Mouse (Mus musculus): ENCODE results near the gene Trpm8. TPM values are rescaled to one million over a fixed set of nuclear protein-coding genes. Genes with fewer than 3 reads are reported as not detected.
A peak's percentile ranks its signal among the peaks of the same experiment; 100 is the strongest.

Trpm8 gene
- polyA plus RNA-seq, 1 experiment from 2014 or later: not detected

DNA sequence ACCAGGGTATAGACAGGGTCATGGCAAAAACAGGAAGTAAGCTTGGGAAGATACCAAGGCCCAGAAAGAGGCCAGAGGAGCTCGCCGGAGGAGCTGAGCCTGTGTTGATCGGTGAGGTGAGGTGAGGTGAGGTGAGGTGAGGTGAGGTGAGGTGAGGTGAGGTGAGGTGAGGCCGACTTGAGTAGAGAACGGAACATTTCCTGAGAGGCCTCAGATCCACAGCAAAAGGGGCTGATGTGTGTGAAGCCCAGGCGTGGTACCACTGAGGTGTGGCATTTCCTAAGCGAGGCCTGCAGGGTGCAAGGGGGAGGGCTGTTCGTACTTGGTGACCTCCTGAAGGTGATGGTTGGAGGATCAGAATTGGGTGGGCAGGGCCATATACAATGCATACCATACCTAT, 24.4 kb upstream of the Trpm8 start:
- Histone ChIP-seq H3K4me2 (replicated peaks; ENCODE audit: low read depth) (no peak overlapping the region), H3K36me3 (ENCODE audit: control insufficient read depth, insufficient read depth) (no peaks in the 10 kb centered on the region), H3K27me3 (replicated peaks; ENCODE audit: control insufficient read depth, insufficient read depth, low read length) (no peaks in the 10 kb centered on the region), H3K9ac (ENCODE audit: low read depth, low read length) (no peak overlapping the region), H3K4me1 (replicated peaks; ENCODE audit: control insufficient read depth, insufficient read depth, low read length) (no peaks in the 10 kb centered on the region), H3K4me3 (ENCODE audit: low read depth, low read length) (no peak overlapping the region), H3K27ac (ENCODE audit: low read depth, low read length) (no peak overlapping the region), H3K9me3 (ENCODE audit: control insufficient read depth) (peaks cover 25% of the 10 kb centered on the region)
- no peak for TF ChIP-seq CTCF (IDR thresholded peaks at IDR 0.05; ENCODE audit: low read depth)
- peak; percentile 17; the same call in 1 of the 2 replicates for ATAC-seq
- 66% methylated on average over 8 of the region's 8 CpGs for WGBS

DNA sequence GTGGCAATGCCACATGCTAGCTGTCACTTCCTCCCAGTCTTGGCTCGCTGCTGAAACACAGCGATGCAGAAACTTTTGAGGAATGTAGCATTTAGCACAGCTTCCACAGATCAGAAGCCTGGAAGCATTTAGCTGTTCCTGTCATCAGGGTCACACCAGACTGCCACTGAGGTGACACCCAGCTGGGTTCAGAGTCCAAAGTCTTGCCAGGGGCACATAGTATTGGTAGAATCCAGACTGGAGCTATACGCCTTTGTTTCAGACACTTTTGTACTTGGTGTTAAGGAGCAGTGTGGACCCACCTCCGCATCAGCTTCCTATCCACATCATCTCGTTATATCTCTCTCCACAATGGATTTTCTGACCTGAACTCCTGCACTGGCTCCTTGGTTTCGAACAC, 23.9 kb upstream of the Trpm8 start:
- peak; percentile 44 for ATAC-seq
- WGBS: 69% methylated on average over 6 of the region's 6 CpGs
- Histone ChIP-seq H3K4me3 (ENCODE audit: low read depth, low read length) (no peak overlapping the region), H3K27ac (ENCODE audit: low read depth, low read length) (no peak overlapping the region), H3K9ac (ENCODE audit: low read depth, low read length) (no peak overlapping the region), H3K36me3 (ENCODE audit: control insufficient read depth, insufficient read depth) (no peaks in the 10 kb centered on the region), H3K27me3 (replicated peaks; ENCODE audit: control insufficient read depth, insufficient read depth, low read length) (no peaks in the 10 kb centered on the region), H3K4me1 (replicated peaks; ENCODE audit: control insufficient read depth, insufficient read depth, low read length) (no peaks in the 10 kb centered on the region), H3K9me3 (ENCODE audit: control insufficient read depth) (peaks cover 25% of the 10 kb centered on the region), H3K4me2 (replicated peaks; ENCODE audit: low read depth) (no peak overlapping the region)
- TF ChIP-seq CTCF (IDR thresholded peaks at IDR 0.05; ENCODE audit: low read depth): no peak

DNA sequence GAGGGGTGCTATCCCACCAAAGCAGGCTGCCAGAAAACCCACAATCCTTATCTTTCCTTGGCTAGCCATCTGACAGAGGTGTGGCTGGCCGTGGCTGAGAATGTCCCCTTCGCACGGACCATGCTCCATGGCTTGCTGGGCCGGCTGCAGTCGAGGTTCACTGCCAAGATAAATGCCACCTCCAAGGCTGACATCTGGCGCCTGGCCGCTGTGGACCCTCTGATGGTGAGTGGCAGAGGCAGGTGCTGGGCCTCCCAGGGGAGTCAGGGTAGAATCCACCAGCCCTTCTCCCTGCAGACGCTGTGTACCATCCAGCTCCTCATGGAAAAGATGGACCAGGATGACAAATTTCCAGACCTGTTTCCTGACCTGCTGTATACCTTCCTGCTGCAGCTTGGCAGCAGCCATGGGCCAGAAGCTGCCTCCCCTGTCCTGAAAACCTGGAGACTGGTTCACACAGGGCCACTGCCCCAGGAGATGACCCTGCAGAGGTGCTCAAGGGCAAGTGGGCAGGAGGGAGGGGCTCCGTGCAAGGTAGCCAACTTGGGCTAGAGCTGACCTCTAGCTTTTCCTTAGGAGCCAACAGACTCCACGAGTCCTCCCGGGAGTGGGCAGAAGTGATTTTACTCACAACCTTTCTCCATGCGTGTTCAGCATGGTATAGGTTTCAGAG, 22.5 kb upstream of the Trpm8 start:
- WGBS: 85% methylated on average over 12 of the region's 12 CpGs
- Histone ChIP-seq H3K36me3 (ENCODE audit: control insufficient read depth, insufficient read depth) (peaks cover 7% of the 10 kb centered on the region; the same call in 1 of the 2 replicates), H3K9ac (ENCODE audit: low read depth, low read length) (no peak overlapping the region), H3K27ac (ENCODE audit: low read depth, low read length) (no peak overlapping the region), H3K4me3 (ENCODE audit: low read depth, low read length) (no peak overlapping the region), H3K4me2 (replicated peaks; ENCODE audit: low read depth) (no peak overlapping the region), H3K9me3 (ENCODE audit: control insufficient read depth) (peaks cover 22% of the 10 kb centered on the region), H3K27me3 (replicated peaks; ENCODE audit: control insufficient read depth, insufficient read depth, low read length) (no peaks in the 10 kb centered on the region), H3K4me1 (replicated peaks; ENCODE audit: control insufficient read depth, insufficient read depth, low read length) (peaks cover 3% of the 10 kb centered on the region)
- no peak for TF ChIP-seq CTCF (IDR thresholded peaks at IDR 0.05; ENCODE audit: low read depth)
- ATAC-seq: no peak

DNA sequence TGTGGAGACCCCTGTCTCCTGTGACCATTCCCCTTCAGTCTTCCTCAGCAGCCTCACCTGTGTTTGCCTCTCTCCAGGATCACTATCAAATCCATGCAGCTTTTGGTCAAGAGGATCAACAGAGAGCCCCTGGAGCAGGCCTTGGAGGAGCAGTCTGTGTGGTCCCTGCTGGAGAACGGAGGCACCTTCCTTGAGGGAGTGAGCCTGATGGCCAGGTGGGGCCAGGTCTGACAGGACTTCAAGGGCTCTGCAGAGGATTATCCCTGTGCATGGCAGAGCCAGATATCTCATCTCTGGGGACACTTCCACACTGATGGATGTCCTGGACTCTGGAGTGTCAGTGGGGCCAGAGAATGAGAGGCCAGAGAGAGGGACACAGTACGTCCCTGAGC, 22.0 kb upstream of the Trpm8 start:
- no peak for ATAC-seq
- TF ChIP-seq CTCF (IDR thresholded peaks at IDR 0.05; ENCODE audit: low read depth): no peak

GRCm38 (mm10) chr1:88255989-88256754, 21.3 kb upstream of the Trpm8 start:
- peaks cover 11% of the 10 kb centered on the region; the same call in 1 of the 2 replicates for H3K9me3 ChIP-seq (ENCODE audit: control insufficient read depth)
- H3K27ac ChIP-seq (ENCODE audit: low read depth, low read length): no peak overlapping the region
- ATAC-seq: no peak
- peaks cover 19% of the 10 kb centered on the region for H3K36me3 ChIP-seq (ENCODE audit: control insufficient read depth, insufficient read depth)
- no peak overlapping the region for H3K4me2 ChIP-seq (replicated peaks; ENCODE audit: low read depth)
- no peaks in the 10 kb centered on the region for H3K27me3 ChIP-seq (replicated peaks; ENCODE audit: control insufficient read depth, insufficient read depth, low read length)
- no peak overlapping the region for H3K9ac ChIP-seq (ENCODE audit: low read depth, low read length)
- H3K4me3 ChIP-seq (ENCODE audit: low read depth, low read length): no peak overlapping the region
- TF ChIP-seq CTCF (IDR thresholded peaks at IDR 0.05; ENCODE audit: low read depth): no peak
- H3K4me1 ChIP-seq (replicated peaks; ENCODE audit: control insufficient read depth, insufficient read depth, low read length): peaks cover 8% of the 10 kb centered on the region
- WGBS: 81% methylated on average over 13 of the region's 13 CpGs

More for the DNA sequence above, 22.0 kb upstream of the Trpm8 start:
- peaks cover 12% of the 10 kb centered on the region for H3K36me3 ChIP-seq (ENCODE audit: control insufficient read depth, insufficient read depth)
- WGBS: 59% methylated on average over 2 of the region's 2 CpGs
- H3K4me2 ChIP-seq (replicated peaks; ENCODE audit: low read depth): no peak overlapping the region
- peaks cover 8% of the 10 kb centered on the region for H3K4me1 ChIP-seq (replicated peaks; ENCODE audit: control insufficient read depth, insufficient read depth, low read length)
- peaks cover 18% of the 10 kb centered on the region; the same call in 1 of the 2 replicates for H3K9me3 ChIP-seq (ENCODE audit: control insufficient read depth)
- H3K4me3 ChIP-seq (ENCODE audit: low read depth, low read length): no peak overlapping the region
- no peaks in the 10 kb centered on the region for H3K27me3 ChIP-seq (replicated peaks; ENCODE audit: control insufficient read depth, insufficient read depth, low read length)
- H3K27ac ChIP-seq (ENCODE audit: low read depth, low read length): no peak overlapping the region
- H3K9ac ChIP-seq (ENCODE audit: low read depth, low read length): no peak overlapping the region

GRCm38 (mm10) chr1:88256886-88257663, 20.4 kb upstream of the Trpm8 start:
- WGBS: 75% methylated on average over 10 of the region's 10 CpGs
- peaks cover 28% of the 10 kb centered on the region for H3K36me3 ChIP-seq (ENCODE audit: control insufficient read depth, insufficient read depth)
- ATAC-seq: no peak

More at GRCm38 (mm10) chr1:88256886-88257663, 20.4 kb upstream of the Trpm8 start:
- H3K4me2 ChIP-seq (replicated peaks; ENCODE audit: low read depth): no peak overlapping the region
- no peak overlapping the region for H3K4me3 ChIP-seq (ENCODE audit: low read depth, low read length)
- peaks cover 8% of the 10 kb centered on the region for H3K4me1 ChIP-seq (replicated peaks; ENCODE audit: control insufficient read depth, insufficient read depth, low read length)
- H3K9ac ChIP-seq (ENCODE audit: low read depth, low read length): no peak overlapping the region
- TF ChIP-seq CTCF (IDR thresholded peaks at IDR 0.05; ENCODE audit: low read depth): no peak
- no peaks in the 10 kb centered on the region for H3K27me3 ChIP-seq (replicated peaks; ENCODE audit: control insufficient read depth, insufficient read depth, low read length)
- no peak overlapping the region for H3K27ac ChIP-seq (ENCODE audit: low read depth, low read length)
- H3K9me3 ChIP-seq (ENCODE audit: control insufficient read depth): 0 out of 2 replicates have a peak, but pooled peaks cover 9% of the 10 kb centered on the region
